Mouse (Mus musculus) cerebellum, postnatal 36 days (tissue): ENCODE measurements around the gene Ttll5.
A peak's percentile ranks its signal among the peaks of the same experiment; 100 is the strongest.

Experiments
- DNase-seq, 2 experiments: peaks; one replicate each; pipeline ENCODE4 v3.0.0; 2021 to 2022; ENCODE audit warnings: mixed read lengths in 2 of 2

Gene Ttll5

GRCm38 (mm10) chr12:86071432-86071831 lies 247.0 kb downstream of the Ttll5 start:
- no peak for DNase-seq

GRCm38 (mm10) chr12:86074681-86075080 lies 250.2 kb downstream of the Ttll5 start:
- DNase-seq: no peak

GRCm38 (mm10) chr12:86075358-86075757 lies 250.9 kb downstream of the Ttll5 start:
- DNase-seq: no peak

GRCm38 (mm10) chr12:86076321-86076901 lies 252.0 kb downstream of the Ttll5 start:
- peak; percentile 64 to 65 for DNase-seq

GRCm38 (mm10) chr12:86077322-86077721 lies 252.9 kb downstream of the Ttll5 start:
- DNase-seq: peak in 1 of 2 experiments; percentile 44

GRCm38 (mm10) chr12:86077736-86078135 lies 253.3 kb downstream of the Ttll5 start:
- DNase-seq: peak; percentile 36 to 49

- DNase-seq: no peak
These were observed 253.7 kb downstream of the Ttll5 start for GRCm38 (mm10) chr12:86078176-86078552.

- DNase-seq: peak; percentile 37 to 46
These were observed 254.2 kb downstream of the Ttll5 start, which contains the start of gene Tgfb3 for GRCm38 (mm10) chr12:86078553-86079201. Tgfb3 (minus strand) TSS chr12:86079041.

- DNase-seq: peak; percentile 95 to 96
These were observed 254.8 kb downstream of the Ttll5 start for GRCm38 (mm10) chr12:86079202-86079667.

GRCm38 (mm10) chr12:86082481-86083012 lies 258.1 kb downstream of the Ttll5 start, which contains the start of gene Ift43:
Ift43 (plus strand) TSS chr12:86082541.
- DNase-seq: peak; percentile 85 to 86

GRCm38 (mm10) chr12:86085873-86086272 lies 261.4 kb downstream of the Ttll5 start:
- DNase-seq: peak in 1 of 2 experiments; percentile 32

- DNase-seq: peak in 1 of 2 experiments; percentile 36
These were observed 262.1 kb downstream of the Ttll5 start for GRCm38 (mm10) chr12:86086550-86086949.

GRCm38 (mm10) chr12:86088042-86088441 lies 263.6 kb downstream of the Ttll5 start:
- DNase-seq: no peak

- no peak for DNase-seq
These were observed 266.3 kb downstream of the Ttll5 start for GRCm38 (mm10) chr12:86090764-86091163.

GRCm38 (mm10) chr12:86091601-86092132 lies 267.2 kb downstream of the Ttll5 start:
- peak; percentile 62 for DNase-seq

- DNase-seq: no peak
These were observed 269.6 kb downstream of the Ttll5 start for GRCm38 (mm10) chr12:86094075-86094474.

GRCm38 (mm10) chr12:86095806-86096205 lies 271.3 kb downstream of the Ttll5 start:
- DNase-seq: no peak

GRCm38 (mm10) chr12:86097781-86098180 lies 273.3 kb downstream of the Ttll5 start:
- DNase-seq: no peak

GRCm38 (mm10) chr12:86100711-86101110 lies 276.3 kb downstream of the Ttll5 start:
- no peak for DNase-seq

- no peak for DNase-seq
These were observed 278.2 kb downstream of the Ttll5 start for GRCm38 (mm10) chr12:86102686-86103085.

- no peak for DNase-seq
These were observed 278.9 kb downstream of the Ttll5 start for GRCm38 (mm10) chr12:86103391-86103790.

- no peak for DNase-seq
These were observed 279.4 kb downstream of the Ttll5 start for GRCm38 (mm10) chr12:86103852-86104251.

GRCm38 (mm10) chr12:86104297-86104696 lies 279.8 kb downstream of the Ttll5 start:
- DNase-seq: no peak

GRCm38 (mm10) chr12:86105546-86105945 lies 281.1 kb downstream of the Ttll5 start:
- DNase-seq: no peak
